Mouse (Mus musculus): ENCODE measurements around the gene 1810037I17Rik. TPM values are rescaled to one million over a fixed set of nuclear protein-coding genes. Genes with fewer than 3 reads are reported as not detected.
A peak's percentile ranks its signal among the peaks of the same experiment; 100 is the strongest.

1810037I17Rik gene
- total RNA-seq (2021), result 10 to 100 TPM; 53.3 to 58.0 TPM
- long read RNA-seq, experiment 1, transcript 1810037I17Rik-201 (2 exons, 1,160 nt), result major isoform, 103 of 105 reads
- long read RNA-seq, experiment 1, partial matches to known transcripts, result 0 of 105 reads
- long read RNA-seq, experiment 1, other reads (novel, unspliced or antisense), result 2 of 105 reads
- long read RNA-seq, experiment 2, transcript 1810037I17Rik-201 (2 exons, 1,160 nt), result major isoform, 36 of 37 reads
- long read RNA-seq, experiment 2, partial matches to known transcripts, result 0 of 37 reads
- long read RNA-seq, experiment 2, other reads (novel, unspliced or antisense), result 1 of 37 reads

GRCm38 (mm10) chr3:122924009-122924914, at the start of gene 1810037I17Rik:
TSS of gene 1810037I17Rik (plus strand) at chr3:122924203.
- DNase-seq, result peak; percentile 99

- DNase-seq, result no peak
Observed at GRCm38 (mm10) chr3:122876870-122877269, 47.1 kb upstream of the 1810037I17Rik start.

GRCm38 (mm10) chr3:122877543-122877942, 46.5 kb upstream of the 1810037I17Rik start:
- no peak for DNase-seq

GRCm38 (mm10) chr3:122878705-122879315, 45.2 kb upstream of the 1810037I17Rik start:
- no peak for DNase-seq

GRCm38 (mm10) chr3:122887505-122888301, 36.3 kb upstream of the 1810037I17Rik start:
- no peak for DNase-seq

- peak; percentile 4 to 7 for DNase-seq
Observed at GRCm38 (mm10) chr3:122888371-122888819, 35.6 kb upstream of the 1810037I17Rik start.

- DNase-seq, result no peak
Observed at GRCm38 (mm10) chr3:122894772-122895171, 29.2 kb upstream of the 1810037I17Rik start, which contains the start of gene Fabp2. TSS of gene Fabp2 (plus strand) at chr3:122895072.

GRCm38 (mm10) chr3:122895189-122895731, 28.7 kb upstream of the 1810037I17Rik start:
- DNase-seq, result no peak

- peak; percentile 6 to 13 for DNase-seq
Observed at GRCm38 (mm10) chr3:122898254-122898653, 25.7 kb upstream of the 1810037I17Rik start.

GRCm38 (mm10) chr3:122903746-122904433, 20.1 kb upstream of the 1810037I17Rik start:
- DNase-seq, result peak; percentile 34 to 41

GRCm38 (mm10) chr3:122907841-122908240, 16.2 kb upstream of the 1810037I17Rik start:
- peak; percentile 48 to 50 for DNase-seq

GRCm38 (mm10) chr3:122915493-122915892, 8.5 kb upstream of the 1810037I17Rik start:
- DNase-seq, result no peak

GRCm38 (mm10) chr3:122916191-122916680, 7.8 kb upstream of the 1810037I17Rik start:
- DNase-seq, result no peak

- DNase-seq, result no peak
Observed at GRCm38 (mm10) chr3:122918672-122919071, 5.3 kb upstream of the 1810037I17Rik start.

GRCm38 (mm10) chr3:122919260-122919659, 4.7 kb upstream of the 1810037I17Rik start, which contains the start of gene Gm10959:
TSS of gene Gm10959 (minus strand) at chr3:122919360.
- DNase-seq, result no peak

GRCm38 (mm10) chr3:122920572-122921435, 3.2 kb upstream of the 1810037I17Rik start:
- no peak for DNase-seq

- DNase-seq, result no peak
Observed at GRCm38 (mm10) chr3:122921676-122922527, 2.1 kb upstream of the 1810037I17Rik start.

GRCm38 (mm10) chr3:122923147-122923546, 856 bp upstream of the 1810037I17Rik start:
- DNase-seq, result no peak

Measured in adrenal gland, postnatal 36 days (tissue).